Mouse (Mus musculus): ENCODE results near the gene Abl1. TPM values are rescaled to one million over a fixed set of nuclear protein-coding genes. Genes with fewer than 3 reads are reported as not detected.
A peak's percentile ranks its signal among the peaks of the same experiment; 100 is the strongest.

Abl1 gene
- polyA plus RNA-seq, 1 experiment = 28.0 TPM

DNA sequence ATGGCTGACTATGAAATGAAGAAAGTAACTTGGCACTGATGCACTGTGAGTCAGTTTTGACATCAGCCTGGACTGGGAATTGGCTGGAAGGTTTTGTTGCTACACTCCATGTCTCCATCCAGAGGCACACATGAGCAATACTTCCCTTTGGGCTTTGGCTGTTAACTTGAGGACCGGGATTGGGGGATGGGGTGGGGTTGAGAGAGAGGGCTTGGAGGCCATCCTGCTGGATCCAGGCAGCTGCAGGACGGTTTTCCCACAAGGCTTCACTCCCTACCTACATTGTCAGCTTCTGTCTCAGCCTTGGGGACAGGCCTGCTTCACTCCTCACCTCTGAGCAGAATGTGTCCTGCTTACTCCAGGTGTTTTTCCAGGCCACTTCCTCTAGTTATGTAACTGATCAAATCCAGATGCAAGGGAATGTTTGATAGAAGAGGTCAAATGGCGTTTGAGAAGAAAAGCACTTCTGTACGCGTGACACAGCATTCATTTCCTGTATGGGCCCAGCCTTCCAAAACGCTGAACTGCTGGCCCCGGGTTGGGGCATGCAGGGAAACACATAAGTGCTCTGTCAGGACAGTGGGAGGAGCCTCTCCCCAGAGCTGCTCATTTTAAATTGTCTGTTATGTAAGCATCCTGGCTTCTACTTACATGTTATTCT lies 82.7 kb downstream of the Abl1 start:
- TF ChIP-seq POLR2AphosphoS2 (IDR thresholded peaks at IDR 0.05; ENCODE audit: insufficient read length, low read depth) (no peak), USF1 (IDR thresholded peaks at IDR 0.05; ENCODE audit: low read depth) (no peak), TCF12 (IDR thresholded peaks at IDR 0.05; ENCODE audit: insufficient read depth, poor library complexity, severe bottlenecking) (no peak), MYOD1 (IDR thresholded peaks at IDR 0.05; ENCODE audit: control insufficient read depth in 1 of 3, insufficient read length in 2 of 3, low read depth in 2 of 3) (no peak), CEBPB (IDR thresholded peaks at IDR 0.05; ENCODE audit: insufficient read depth, poor library complexity, severe bottlenecking) (0 out of 2 replicates have a peak, but pooled peaks have one; percentile 39), MYOG (IDR thresholded peaks at IDR 0.05; ENCODE audit: control insufficient read depth in 1 of 3, insufficient read depth in 1 of 3, insufficient read length in 2 of 3, low read depth in 2 of 3) (no peak)

GRCm38 (mm10) chr2:31776479-31776878 lies 88.3 kb downstream of the Abl1 start:
- no peak overlapping the region for H3K4me2 ChIP-seq (ENCODE audit: low read depth)
- peaks cover 67% of the 10 kb centered on the region for H3K79me2 ChIP-seq (ENCODE audit: control insufficient read depth, insufficient read depth)
- no peak for TF ChIP-seq MAX (IDR thresholded peaks at IDR 0.05; ENCODE audit: low read depth)
- no peak for TF ChIP-seq MYOD1 (IDR thresholded peaks at IDR 0.05; ENCODE audit: control insufficient read depth in 1 of 3, insufficient read length in 2 of 3, low read depth in 2 of 3)
- no peak for TF ChIP-seq REST (IDR thresholded peaks at IDR 0.05; ENCODE audit: insufficient read depth, insufficient read length)
- TF ChIP-seq USF1 (IDR thresholded peaks at IDR 0.05; ENCODE audit: low read depth) = no peak
- TF ChIP-seq E2F4 (IDR thresholded peaks at IDR 0.05; ENCODE audit: insufficient read depth) = no peak
- no peak overlapping the region for H3K4me3 ChIP-seq
- no peaks in the 10 kb centered on the region for H3K27me3 ChIP-seq (ENCODE audit: control insufficient read depth, insufficient read depth, insufficient read length)
- no peak overlapping the region for H3ac ChIP-seq (ENCODE audit: control insufficient read depth, insufficient read length)
- peaks cover 23% of the 10 kb centered on the region for H3K36me3 ChIP-seq (ENCODE audit: control insufficient read depth, insufficient read depth)

More for the DNA sequence above, 82.7 kb downstream of the Abl1 start:
- Histone ChIP-seq H3ac (ENCODE audit: control insufficient read depth, insufficient read length) (no peak overlapping the region), H3K4me3 (no peak overlapping the region), H3K79me2 (ENCODE audit: control insufficient read depth, insufficient read depth) (peaks cover 99% of the 10 kb centered on the region), H3K27me3 (ENCODE audit: control insufficient read depth, insufficient read depth, insufficient read length) (no peaks in the 10 kb centered on the region), H3K36me3 (ENCODE audit: control insufficient read depth, insufficient read depth) (no peaks in the 10 kb centered on the region), H3K4me2 (ENCODE audit: low read depth) (peak overlapping the region; percentile 76)

DNA sequence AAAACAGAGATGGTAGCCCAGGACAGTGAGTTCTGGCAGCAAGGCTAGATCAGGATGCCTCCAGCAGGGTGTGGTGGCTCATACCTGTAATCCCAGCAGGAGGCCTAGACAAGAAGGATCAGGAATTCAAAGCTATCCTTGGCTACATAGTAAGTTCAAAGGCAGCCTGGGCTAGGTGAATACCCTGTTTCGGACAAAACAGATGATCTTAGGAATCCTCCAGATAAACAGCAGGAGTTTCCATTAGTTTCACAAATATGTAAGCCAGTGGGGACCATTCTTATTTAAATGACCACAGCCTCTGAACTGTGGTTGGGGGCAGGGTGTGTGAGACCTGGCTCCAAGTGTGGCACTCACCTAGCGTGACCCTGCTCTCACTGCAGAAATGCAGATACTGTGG lies 91.1 kb downstream of the Abl1 start:
- Histone ChIP-seq H3K79me2 (ENCODE audit: control insufficient read depth, insufficient read depth) (peaks cover 39% of the 10 kb centered on the region), H3ac (ENCODE audit: control insufficient read depth, insufficient read length) (no peak overlapping the region), H3K4me2 (ENCODE audit: low read depth) (no peak overlapping the region), H3K27me3 (ENCODE audit: control insufficient read depth, insufficient read depth, insufficient read length) (no peaks in the 10 kb centered on the region), H3K4me3 (no peak overlapping the region), H3K36me3 (ENCODE audit: control insufficient read depth, insufficient read depth) (peaks cover 25% of the 10 kb centered on the region)
- no peak for TF ChIP-seq MYOG (IDR thresholded peaks at IDR 0.05; ENCODE audit: control insufficient read depth in 1 of 3, insufficient read depth in 1 of 3, insufficient read length in 2 of 3, low read depth in 2 of 3)
- TF ChIP-seq SRF (IDR thresholded peaks at IDR 0.05; ENCODE audit: control insufficient read depth, insufficient read length, low read depth) = no peak
- TF ChIP-seq POLR2AphosphoS2 (IDR thresholded peaks at IDR 0.05; ENCODE audit: insufficient read length, low read depth) = no peak
- TF ChIP-seq REST (IDR thresholded peaks at IDR 0.05; ENCODE audit: insufficient read depth, insufficient read length) = no peak
- TF ChIP-seq USF1 (IDR thresholded peaks at IDR 0.05; ENCODE audit: low read depth) = no peak
- TF ChIP-seq POLR2A (IDR thresholded peaks at IDR 0.05; ENCODE audit: insufficient read length, low read depth) = no peak
- no peak for TF ChIP-seq E2F4 (IDR thresholded peaks at IDR 0.05; ENCODE audit: insufficient read depth)
- no peak for TF ChIP-seq TCF12 (IDR thresholded peaks at IDR 0.05; ENCODE audit: insufficient read depth, poor library complexity, severe bottlenecking)
- no peak for TF ChIP-seq CEBPB (IDR thresholded peaks at IDR 0.05; ENCODE audit: insufficient read depth, poor library complexity, severe bottlenecking)
- TF ChIP-seq TCF3 (IDR thresholded peaks at IDR 0.05; ENCODE audit: insufficient read length, low read depth) = no peak
- TF ChIP-seq MYOD1 (IDR thresholded peaks at IDR 0.05; ENCODE audit: control insufficient read depth in 1 of 3, insufficient read length in 2 of 3, low read depth in 2 of 3) = no peak
- no peak for TF ChIP-seq MAX (IDR thresholded peaks at IDR 0.05; ENCODE audit: low read depth)

GRCm38 (mm10) chr2:31782958-31783602 lies 94.9 kb downstream of the Abl1 start:
- Histone ChIP-seq H3K4me2 (ENCODE audit: low read depth) (no peak overlapping the region), H3K36me3 (ENCODE audit: control insufficient read depth, insufficient read depth) (peaks cover 41% of the 10 kb centered on the region), H3K4me3 (no peak overlapping the region), H3ac (ENCODE audit: control insufficient read depth, insufficient read length) (no peak overlapping the region), H3K27me3 (ENCODE audit: control insufficient read depth, insufficient read depth, insufficient read length) (no peaks in the 10 kb centered on the region), H3K79me2 (ENCODE audit: control insufficient read depth, insufficient read depth) (peaks cover 1% of the 10 kb centered on the region)
- TF ChIP-seq E2F4 (IDR thresholded peaks at IDR 0.05; ENCODE audit: insufficient read depth) (no peak), MYOD1 (IDR thresholded peaks at IDR 0.05; ENCODE audit: control insufficient read depth in 1 of 3, insufficient read length in 2 of 3, low read depth in 2 of 3) (no peak), REST (IDR thresholded peaks at IDR 0.05; ENCODE audit: insufficient read depth, insufficient read length) (no peak), MAX (IDR thresholded peaks at IDR 0.05; ENCODE audit: low read depth) (no peak), MYOG (IDR thresholded peaks at IDR 0.05; ENCODE audit: control insufficient read depth in 1 of 3, insufficient read depth in 1 of 3, insufficient read length in 2 of 3, low read depth in 2 of 3) (no peak), POLR2A (IDR thresholded peaks at IDR 0.05; ENCODE audit: insufficient read length, low read depth) (no peak), POLR2AphosphoS2 (IDR thresholded peaks at IDR 0.05; ENCODE audit: insufficient read length, low read depth) (no peak), TCF12 (IDR thresholded peaks at IDR 0.05; ENCODE audit: insufficient read depth, poor library complexity, severe bottlenecking) (no peak), USF1 (IDR thresholded peaks at IDR 0.05; ENCODE audit: low read depth) (no peak), TCF3 (IDR thresholded peaks at IDR 0.05; ENCODE audit: insufficient read length, low read depth) (no peak), CEBPB (IDR thresholded peaks at IDR 0.05; ENCODE audit: insufficient read depth, poor library complexity, severe bottlenecking) (no peak)
